ENCODE assay signal across 9 mouse cellular contexts in the genomic region with DNA sequence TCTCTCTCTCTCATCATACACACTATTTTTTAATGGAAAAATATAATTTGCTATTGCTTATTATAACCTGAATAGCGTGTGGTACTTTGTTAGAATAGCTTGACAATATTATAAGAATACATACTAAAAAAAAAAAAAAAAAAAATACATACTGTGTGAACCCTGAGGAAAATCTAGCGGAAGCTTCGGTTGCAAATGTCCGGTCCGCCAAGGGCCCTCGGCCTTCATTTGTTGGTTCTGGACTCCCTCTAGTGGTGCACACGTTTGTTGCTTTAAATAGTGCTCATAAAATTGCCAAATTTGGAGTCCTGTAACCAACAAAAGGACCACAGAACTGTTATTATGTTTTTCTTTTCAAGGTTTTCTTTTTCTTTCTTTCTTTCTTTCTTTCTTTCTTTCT. TPM values are rescaled to one million over a fixed set of nuclear protein-coding genes. Genes with fewer than 3 reads are reported as not detected.
DNase-seq lines count a peak whose midpoint lies in the region; ATAC-seq and TF ChIP-seq lines count a peak whose summit lies in the region.
"Had no signal": no experiment of that assay in that cellular context is flagged by ENCODE, and none has a peak within 500 bp of the region (broad histone marks: within the 10 kb centered on the region; RNA-seq: fewer than 3 reads in every experiment).

No protein-coding gene starts in this region.

- no peak overlapping the region for H3K9ac ChIP-seq in forebrain, embryonic 15.5 days (replicated peaks)
- no peak overlapping the region for H3K9ac ChIP-seq in heart, postnatal 0 days (replicated peaks; ENCODE audit: low read depth, low read length)
- H3K9ac ChIP-seq: midbrain, embryonic 12.5 days had no signal

- no peak overlapping the region for H3K4me2 ChIP-seq in forebrain, embryonic 15.5 days (replicated peaks)
- H3K4me2 ChIP-seq in heart, postnatal 0 days (ENCODE audit: low read depth, low read length): no peak overlapping the region

- H3K9me3 ChIP-seq in forebrain, embryonic 10.5 days: no peaks in the 10 kb centered on the region
- no peaks in the 10 kb centered on the region for H3K9me3 ChIP-seq in forebrain, embryonic 15.5 days
- H3K9me3 ChIP-seq in heart, postnatal 0 days (replicated peaks; ENCODE audit: control insufficient read depth, low read length): no peaks in the 10 kb centered on the region
- H3K9me3 ChIP-seq: midbrain, embryonic 12.5 days had no signal

- H3K27me3 ChIP-seq in forebrain, embryonic 10.5 days (ENCODE audit: poor library complexity, severe bottlenecking): no peaks in the 10 kb centered on the region
- no peaks in the 10 kb centered on the region for H3K27me3 ChIP-seq in forebrain, embryonic 15.5 days
- 0 out of 2 replicates have a peak, but pooled peaks cover 4% of the 10 kb centered on the region for H3K27me3 ChIP-seq in heart, postnatal 0 days (ENCODE audit: control insufficient read depth, insufficient read depth, low read length)
- H3K27me3 ChIP-seq: midbrain, embryonic 12.5 days had no signal

- 1% methylated on average over 7 of the region's 7 CpGs for WGBS in forebrain, embryonic 10.5 days
- WGBS in forebrain, embryonic 15.5 days: 0% methylated on average over 7 of the region's 7 CpGs
- WGBS in heart, postnatal 0 days: under 1% methylated on average over 7 of the region's 7 CpGs

- H3K36me3 ChIP-seq in forebrain, embryonic 10.5 days (replicated peaks): peaks cover 18% of the 10 kb centered on the region
- H3K36me3 ChIP-seq in forebrain, embryonic 15.5 days: peaks cover 12% of the 10 kb centered on the region
- H3K36me3 ChIP-seq in heart, postnatal 0 days (replicated peaks; ENCODE audit: control insufficient read depth, insufficient read depth, low read length): peaks cover 16% of the 10 kb centered on the region

- no peak overlapping the region for H3K27ac ChIP-seq in forebrain, embryonic 10.5 days
- no peak overlapping the region for H3K27ac ChIP-seq in forebrain, embryonic 15.5 days (replicated peaks)
- H3K27ac ChIP-seq in heart, postnatal 0 days (ENCODE audit: low read depth): no peak overlapping the region
- H3K27ac ChIP-seq: midbrain, embryonic 12.5 days had no signal

- no peak for TF ChIP-seq EP300 in heart, postnatal 0 days (IDR thresholded peaks at IDR 0.05; ENCODE audit: low read depth)

- peak; percentile 88 for TF ChIP-seq CTCF in heart, postnatal 0 days (IDR thresholded peaks at IDR 0.05; ENCODE audit: low read depth)

- H3K4me1 ChIP-seq in forebrain, embryonic 10.5 days: peaks cover 21% of the 10 kb centered on the region
- H3K4me1 ChIP-seq in forebrain, embryonic 15.5 days: peaks cover 19% of the 10 kb centered on the region
- peaks cover 6% of the 10 kb centered on the region; the same call in 1 of the 2 replicates for H3K4me1 ChIP-seq in heart, postnatal 0 days (ENCODE audit: control insufficient read depth, insufficient read depth)

- no peak; the same call in 1 of the 2 replicates for ATAC-seq in forebrain, embryonic 15.5 days (replicated peaks)
- peak; percentile 64; the same call in 1 of the 2 replicates for ATAC-seq in erythroid progenitor cell, adult 5-6 weeks (replicated peaks; ENCODE audit: low FRiP score, poor library complexity, severe bottlenecking)
- ATAC-seq in heart, postnatal 0 days (ENCODE audit: insufficient read depth, low read depth): 0 out of 2 replicates have a peak, but pooled peaks have one; percentile 21

- DNase-seq in forebrain, embryonic 10.5 days (ENCODE audit: extremely low spot score, low spot score): peak; percentile 70
- DNase-seq in adrenal gland, postnatal 4 days (ENCODE audit: low spot score in 2 of 2): peak; percentile 30 to 53
- DNase-seq in heart, postnatal 0 days (ENCODE audit: low spot score): peak; percentile 88
- peak; percentile 81 to 87 for DNase-seq in layer of hippocampus, postnatal 10 days (ENCODE audit: low spot score in 2 of 2)
- DNase-seq in lung, postnatal 4 days: peak; percentile 76 to 86
- peak; percentile 67 to 69 for DNase-seq in right cerebral cortex, postnatal 36 days (ENCODE audit: low spot score in 2 of 2)

- no peak overlapping the region for H3K4me3 ChIP-seq in forebrain, embryonic 10.5 days
- H3K4me3 ChIP-seq in forebrain, embryonic 15.5 days: no peak overlapping the region
- H3K4me3 ChIP-seq in heart, postnatal 0 days (ENCODE audit: low read depth, low read length): no peak overlapping the region
- H3K4me3 ChIP-seq: midbrain, embryonic 12.5 days had no signal

RNA-seq across cellular contexts. Expression of a gene that starts 7.8 kb away (rescaled TPM):
- 0.56 and 0.91 TPM in 2 replicates for polyA plus RNA-seq in forebrain, embryonic 10.5 days (2016; fragmentation: Nextera tagmentation; extraction: Ambion mirVana)
- not detected in 2 replicates for polyA plus RNA-seq in forebrain, embryonic 15.5 days (2015; fragmentation: Nextera tagmentation; extraction: Ambion mirVana)
- under 1 TPM; 0.42 to 0.68 TPM for total RNA-seq in adrenal gland, postnatal 4 days (2021)
- 12.6 and 13.4 TPM in 2 replicates for total RNA-seq in erythroid progenitor cell, adult 5-6 weeks (2015; ENCODE audit: low replicate concordance)
- 2.4 and 14.6 TPM in 2 replicates for total RNA-seq in erythroid progenitor cell, adult 5-6 weeks (2017; ENCODE audit: low replicate concordance)
- total RNA-seq in heart, postnatal 0 days (2014; rRNA removed; ENCODE audit: low replicate concordance): 2.5 TPM in 1 of 2 replicates, not detected in the other
- 0.16 TPM in 1 of 2 replicates, not detected in the other for polyA plus RNA-seq in heart, postnatal 0 days (2015; fragmentation: Nextera tagmentation; extraction: Ambion mirVana)
- under 1 TPM in 1 of 2 experiments, not detected in 1; 0.48 TPM for total RNA-seq in layer of hippocampus, postnatal 10 days (2021)

RNA-seq across cellular contexts. Expression of a gene that starts 17.9 kb away (rescaled TPM):
- 17.7 and 19.0 TPM in 2 replicates for polyA plus RNA-seq in forebrain, embryonic 10.5 days (2016; fragmentation: Nextera tagmentation; extraction: Ambion mirVana)
- polyA plus RNA-seq in forebrain, embryonic 15.5 days (2015; fragmentation: Nextera tagmentation; extraction: Ambion mirVana): 22.8 and 24.2 TPM in 2 replicates
- 10 to 100 TPM; 22.8 to 82.9 TPM for total RNA-seq in adrenal gland, postnatal 4 days (2021)
- total RNA-seq in erythroid progenitor cell, adult 5-6 weeks (2015; ENCODE audit: low replicate concordance): 30.6 and 32.3 TPM in 2 replicates
- 19.6 and 21.6 TPM in 2 replicates for total RNA-seq in erythroid progenitor cell, adult 5-6 weeks (2017; ENCODE audit: low replicate concordance)
- 3.7 and 3.8 TPM in 2 replicates for total RNA-seq in heart, postnatal 0 days (2014; rRNA removed; ENCODE audit: low replicate concordance)
- polyA plus RNA-seq in heart, postnatal 0 days (2015; fragmentation: Nextera tagmentation; extraction: Ambion mirVana): 6.0 and 6.8 TPM in 2 replicates
- total RNA-seq in layer of hippocampus, postnatal 10 days (2021): 10 to 100 TPM; 66.9 to 67.1 TPM
